Mouse (Mus musculus) embryonic facial prominence, embryonic 12.5 days (tissue): ENCODE results near the gene Klk5. TPM values are rescaled to one million over a fixed set of nuclear protein-coding genes. Genes with fewer than 3 reads are reported as not detected.

Source experiments
- ATAC-seq: fragments of 200-750 bp; cut with Nextera tagmentation; 2 replicates; pipeline ENCODE4 v1.8.0; 2017; ENCODE audit not compliant: insufficient number of reproducible peaks, insufficient read depth, low FRiP score, low TSS enrichment
- H3K27ac ChIP-seq: fragments of 300-500 bp; sonication (generic); 2 replicates; pipeline ENCODE4 v1.5.1; 2016; ENCODE audit warnings: mild to moderate bottlenecking
- H3K27me3 ChIP-seq: fragments of 300-500 bp; sonication (generic); 2 replicates; pipeline ENCODE4 v1.6.1; 2016; ENCODE audit warnings: mild to moderate bottlenecking, moderate library complexity
- H3K36me3 ChIP-seq: fragments of 300-500 bp; sonication (generic); 2 replicates; pipeline ENCODE4 v1.6.1; 2016; ENCODE audit warnings: mild to moderate bottlenecking
- H3K4me1 ChIP-seq: fragments of 300-500 bp; sonication (generic); 2 replicates; pipeline ENCODE4 v1.6.1; 2016
- H3K4me2 ChIP-seq: fragments of 300-500 bp; sonication (generic); replicated peaks from 2 replicates; pipeline ENCODE4 v1.6.1; 2016; ENCODE audit warnings: mild to moderate bottlenecking, moderate library complexity
- H3K4me3 ChIP-seq: fragments of 300-500 bp; sonication (generic); 2 replicates; pipeline ENCODE4 v1.5.1; 2016; ENCODE audit warnings: mild to moderate bottlenecking
- H3K9ac ChIP-seq: fragments of 300-500 bp; sonication (generic); 2 replicates; pipeline ENCODE4 v1.6.1; 2016; ENCODE audit warnings: mild to moderate bottlenecking, moderate library complexity
- H3K9me3 ChIP-seq: fragments of 300-500 bp; sonication (generic); 2 replicates; pipeline ENCODE4 v1.6.1; 2016; ENCODE audit warnings: mild to moderate bottlenecking, moderate library complexity
- WGBS: fragments of 180-500 bp; shearing (Covaris S2); methylation state at CpG from one replicate; pipeline ENCODE4 v1.1.7; 2016; 5-methylcytosine and 5-hydroxymethylcytosine counted together
- polyA plus RNA-seq: library from polyadenylated mRNA; unstranded; fragments of >200 nt; fragmentation: Nextera tagmentation; extraction: Ambion mirVana; gene quantifications from 2 replicates; pipeline ENCODE4 v1.2.1, GENCODE M21; 2016

The Klk5 gene
- polyA plus RNA-seq, 1 experiment from 2014 or later: not detected

DNA sequence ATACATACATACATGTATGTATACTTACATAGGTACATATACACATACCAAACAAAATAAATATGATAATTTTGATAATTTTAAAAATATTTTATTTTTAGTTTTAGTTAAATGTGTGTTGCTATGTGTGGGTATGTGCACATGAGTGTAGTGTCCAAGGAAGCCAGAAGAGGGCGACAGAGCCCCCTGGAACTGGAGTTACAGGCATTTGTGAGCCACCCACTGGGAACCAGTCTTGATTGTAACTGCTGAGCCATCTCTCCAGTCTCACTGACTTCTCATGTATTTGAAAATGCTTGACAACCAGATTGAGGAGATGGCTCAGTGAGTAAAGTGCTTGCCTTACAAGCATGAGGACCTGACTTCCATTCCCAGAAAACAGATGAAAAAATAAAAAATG, 36.5 kb downstream of the Klk5 start:
- Histone ChIP-seq H3K36me3 (no peaks in the 10 kb centered on the region), H3K9ac (no peak overlapping the region), H3K27ac (no peak overlapping the region), H3K4me2 (no peak overlapping the region), H3K9me3 (0 out of 2 replicates have a peak, but pooled peaks cover 2% of the 10 kb centered on the region), H3K4me3 (no peak overlapping the region), H3K4me1 (peaks cover 6% of the 10 kb centered on the region; the same call in 1 of the 2 replicates), H3K27me3 (peaks cover 5% of the 10 kb centered on the region; the same call in 1 of the 2 replicates)
- WGBS: 46% methylated on average over 1 of the region's 1 CpGs
- no peak for ATAC-seq

DNA sequence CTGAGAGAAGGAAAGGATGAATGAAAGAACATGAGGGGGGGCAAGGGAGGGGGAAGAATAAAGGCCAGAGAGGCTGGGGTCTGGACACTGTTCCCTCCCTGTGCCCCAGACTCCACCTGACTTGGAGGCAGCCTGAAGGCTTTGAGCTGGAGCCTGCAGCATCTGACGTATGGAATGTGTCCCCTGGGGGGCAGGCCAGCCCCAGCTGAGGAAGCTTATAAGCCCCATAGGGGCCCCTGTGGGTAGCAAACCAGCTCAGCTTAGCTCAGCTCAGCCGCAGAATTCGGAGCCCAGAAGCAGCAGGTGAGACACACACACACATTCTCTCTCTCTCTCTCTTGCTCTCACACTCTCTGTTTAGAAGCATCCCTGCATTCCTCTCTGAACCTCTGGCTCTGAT, 39.1 kb downstream of the Klk5 start, which contains the start of gene Klk4:
Klk4 (plus strand) TSS at position 249 of the 400 bp plus-strand sequence.
- no peak within 1 kb of the TSS for H3K27ac ChIP-seq
- 4% methylated on average over 3 of the region's 3 CpGs for WGBS
- H3K4me2 ChIP-seq: no peak within 1 kb of the TSS
- no peak for ATAC-seq
- peaks cover 5% of the 10 kb centered on the region; the same call in 1 of the 2 replicates for H3K27me3 ChIP-seq
- H3K36me3 ChIP-seq: no peaks in the 10 kb centered on the region
- H3K9ac ChIP-seq: no peak within 1 kb of the TSS
- peaks cover 6% of the 10 kb centered on the region; the same call in 1 of the 2 replicates for H3K4me1 ChIP-seq
- no peak within 1 kb of the TSS for H3K4me3 ChIP-seq
- 0 out of 2 replicates have a peak, but pooled peaks cover 2% of the 10 kb centered on the region for H3K9me3 ChIP-seq

DNA sequence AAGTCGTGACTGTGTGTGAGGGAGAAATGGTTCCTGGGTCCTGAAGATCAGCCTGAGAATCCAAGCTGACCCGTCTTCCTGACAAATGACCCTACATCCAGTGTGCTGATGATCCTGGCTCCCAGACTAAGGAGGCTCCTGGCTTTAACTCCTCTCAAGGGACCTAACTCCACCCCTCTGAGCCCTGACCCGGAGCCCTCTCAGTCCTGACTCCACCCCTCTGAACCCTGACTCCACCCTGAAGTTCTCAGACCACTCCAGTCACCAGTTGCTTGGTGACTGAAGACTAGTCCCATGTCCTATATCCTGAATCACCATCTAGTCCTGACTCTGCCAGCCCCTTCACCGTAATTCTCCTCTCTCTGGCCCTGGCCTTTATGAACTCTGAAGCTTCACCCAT, 40.6 kb downstream of the Klk5 start:
- Histone ChIP-seq H3K4me1 (peaks cover 6% of the 10 kb centered on the region; the same call in 1 of the 2 replicates), H3K27me3 (peaks cover 5% of the 10 kb centered on the region; the same call in 1 of the 2 replicates), H3K36me3 (no peaks in the 10 kb centered on the region), H3K9ac (no peak overlapping the region), H3K9me3 (0 out of 2 replicates have a peak, but pooled peaks cover 2% of the 10 kb centered on the region), H3K4me3 (no peak overlapping the region), H3K4me2 (no peak overlapping the region), H3K27ac (no peak overlapping the region)
- 24% methylated on average over 4 of the region's 4 CpGs for WGBS
- no peak for ATAC-seq

DNA sequence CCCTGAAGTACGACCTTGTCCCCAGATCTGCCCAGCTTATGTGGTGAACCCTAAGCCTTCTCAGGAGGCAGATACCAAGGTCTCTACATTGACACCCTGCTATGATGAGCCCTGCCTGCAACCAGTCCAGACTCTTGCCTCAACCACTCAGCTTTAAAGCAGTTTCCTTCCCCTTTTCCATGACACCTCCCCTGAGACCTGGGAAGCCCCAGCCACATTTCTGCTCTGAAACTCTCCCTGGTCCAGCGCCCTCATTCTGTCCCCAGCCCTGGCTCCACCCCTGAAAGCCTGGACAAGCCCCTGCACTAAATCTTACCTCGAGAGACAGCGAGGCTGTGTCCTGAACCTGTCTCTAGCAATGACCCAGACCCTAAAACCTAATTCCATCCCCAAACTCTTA, 41.0 kb downstream of the Klk5 start:
- no peak overlapping the region for H3K9ac ChIP-seq
- H3K4me3 ChIP-seq: no peak overlapping the region
- no peak overlapping the region for H3K4me2 ChIP-seq
- peaks cover 5% of the 10 kb centered on the region; the same call in 1 of the 2 replicates for H3K27me3 ChIP-seq
- no peak overlapping the region for H3K27ac ChIP-seq
- no peak for ATAC-seq
- H3K4me1 ChIP-seq: peaks cover 6% of the 10 kb centered on the region; the same call in 1 of the 2 replicates
- WGBS: 19% methylated on average over 4 of the region's 4 CpGs
- H3K36me3 ChIP-seq: no peaks in the 10 kb centered on the region
- H3K9me3 ChIP-seq: 0 out of 2 replicates have a peak, but pooled peaks cover 2% of the 10 kb centered on the region

DNA sequence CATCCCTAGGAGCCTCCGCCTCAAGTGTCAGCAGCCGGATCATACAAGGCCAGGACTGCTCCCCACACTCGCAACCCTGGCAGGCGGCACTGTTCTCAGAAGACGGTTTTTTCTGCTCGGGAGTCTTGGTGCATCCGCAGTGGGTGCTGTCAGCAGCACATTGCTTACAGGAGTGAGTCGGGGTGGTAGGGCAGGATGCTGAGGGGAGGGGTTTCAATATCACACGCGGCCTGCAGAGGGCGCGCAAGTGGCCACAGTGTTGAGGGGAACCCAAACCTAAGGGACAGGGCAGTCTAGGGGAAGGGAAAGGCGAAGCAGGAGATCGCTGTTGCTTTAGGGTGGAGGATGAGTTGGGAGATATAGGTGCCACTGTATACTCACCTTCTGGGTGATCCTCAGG, 41.8 kb downstream of the Klk5 start:
- peaks cover 5% of the 10 kb centered on the region; the same call in 1 of the 2 replicates for H3K27me3 ChIP-seq
- H3K4me2 ChIP-seq: peak overlapping the region; percentile 30
- H3K4me1 ChIP-seq: peaks cover 6% of the 10 kb centered on the region; the same call in 1 of the 2 replicates
- no peak overlapping the region for H3K27ac ChIP-seq
- H3K4me3 ChIP-seq: no peak overlapping the region
- H3K9ac ChIP-seq: no peak overlapping the region
- ATAC-seq: no peak; the same call in 1 of the 2 replicates
- no peaks in the 10 kb centered on the region for H3K9me3 ChIP-seq
- no peaks in the 10 kb centered on the region for H3K36me3 ChIP-seq
- WGBS: 7% methylated on average over 14 of the region's 14 CpGs

DNA sequence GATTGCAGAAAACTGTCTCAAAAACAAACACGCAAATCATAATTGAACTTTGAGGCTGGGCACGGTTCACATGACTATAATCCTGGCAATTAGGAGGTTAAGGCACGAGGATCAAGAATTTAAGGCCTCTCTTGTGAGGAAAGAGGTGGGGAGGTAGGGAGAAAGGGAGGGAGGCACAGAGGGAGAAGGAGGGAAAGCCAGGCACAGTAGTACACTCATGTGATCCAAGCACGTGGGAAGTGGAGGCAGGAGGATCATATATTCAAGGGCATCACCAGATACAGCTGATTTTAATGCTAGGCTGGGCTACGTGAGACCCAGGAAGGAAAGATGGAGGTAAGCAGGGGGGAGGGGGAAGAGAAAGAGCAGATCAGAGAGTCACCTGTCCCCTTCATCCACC, 49.6 kb downstream of the Klk5 start:
- H3K4me1 ChIP-seq: no peaks in the 10 kb centered on the region
- H3K9me3 ChIP-seq: no peaks in the 10 kb centered on the region
- H3K4me3 ChIP-seq: no peak overlapping the region
- no peak for ATAC-seq
- no peaks in the 10 kb centered on the region for H3K27me3 ChIP-seq
- H3K36me3 ChIP-seq: no peaks in the 10 kb centered on the region
- no peak overlapping the region for H3K9ac ChIP-seq
- H3K4me2 ChIP-seq: no peak overlapping the region
- WGBS: 54% methylated on average over 5 of the region's 5 CpGs
- H3K27ac ChIP-seq: no peak overlapping the region

DNA sequence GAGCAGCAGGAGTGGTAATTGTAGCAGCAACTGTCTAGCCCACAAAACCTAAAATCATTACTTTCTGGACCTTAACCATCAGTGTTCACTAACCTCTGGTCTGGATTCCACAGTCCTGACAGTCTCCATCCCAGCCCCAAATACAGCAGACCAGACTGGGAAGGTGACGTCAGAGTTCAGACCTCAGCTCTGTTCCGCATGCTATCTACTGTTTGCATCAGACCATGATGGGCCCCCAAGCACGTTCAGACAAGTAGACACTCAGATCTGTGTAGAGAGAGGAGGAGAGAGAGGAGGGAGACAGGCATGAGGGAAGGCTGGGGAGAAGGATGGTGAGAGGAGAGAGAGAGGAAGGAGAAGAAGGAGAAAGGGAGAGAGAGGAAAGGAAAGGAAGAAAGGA, 50.0 kb downstream of the Klk5 start:
- Histone ChIP-seq H3K36me3 (no peaks in the 10 kb centered on the region), H3K27ac (no peak overlapping the region), H3K4me1 (no peaks in the 10 kb centered on the region), H3K27me3 (no peaks in the 10 kb centered on the region), H3K4me2 (no peak overlapping the region), H3K9ac (no peak overlapping the region), H3K9me3 (no peaks in the 10 kb centered on the region), H3K4me3 (no peak overlapping the region)
- no peak for ATAC-seq
- WGBS: 60% methylated on average over 3 of the region's 3 CpGs

DNA sequence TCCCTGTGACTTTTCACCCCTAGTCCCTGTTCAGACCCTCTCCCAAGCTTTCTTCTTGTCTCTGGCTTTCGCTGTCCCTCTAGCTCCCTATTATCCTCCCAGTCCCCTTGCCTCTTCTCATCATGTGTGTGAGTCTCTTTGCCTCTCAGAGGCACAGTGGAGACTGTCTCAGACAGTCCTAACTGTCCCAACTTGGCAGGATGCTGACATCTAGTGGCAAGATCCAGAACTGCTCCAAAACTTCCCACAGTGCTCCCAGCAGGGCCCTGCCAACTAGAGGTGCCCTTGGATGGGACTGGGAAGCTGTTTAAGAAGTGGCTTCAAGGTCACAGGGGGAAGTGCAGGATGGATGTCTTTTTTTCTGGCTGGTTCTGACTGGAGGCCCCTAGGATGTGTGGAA, 53.1 kb downstream of the Klk5 start:
- no peak overlapping the region for H3K4me2 ChIP-seq
- WGBS: 11% methylated on average over 1 of the region's 1 CpGs
- no peak overlapping the region for H3K9ac ChIP-seq
- peak; percentile 89 for ATAC-seq
- no peaks in the 10 kb centered on the region for H3K9me3 ChIP-seq
- H3K4me3 ChIP-seq: no peak overlapping the region
- no peak overlapping the region for H3K27ac ChIP-seq
- H3K36me3 ChIP-seq: no peaks in the 10 kb centered on the region
- H3K27me3 ChIP-seq: no peaks in the 10 kb centered on the region
- H3K4me1 ChIP-seq: no peaks in the 10 kb centered on the region

Other genes starting within 250 kb of the Klk5 start
- 0.31 and 0.56 TPM in 2 replicates for gene Zfp819, start 234.8 kb upstream of the Klk5 start, polyA plus RNA-seq
- gene Ceacam18, start 207.3 kb upstream of the Klk5 start, polyA plus RNA-seq: not detected in 2 replicates
- gene Siglece, start 181.8 kb upstream of the Klk5 start, polyA plus RNA-seq: 0.31 and 0.39 TPM in 2 replicates
- gene Ctu1, start 170.0 kb upstream of the Klk5 start, polyA plus RNA-seq: 16.6 and 18.1 TPM in 2 replicates
- gene Klk14, start 151.6 kb upstream of the Klk5 start, polyA plus RNA-seq: not detected in 2 replicates
- gene Klk13, start 129.4 kb upstream of the Klk5 start, polyA plus RNA-seq: 0.36 and 0.73 TPM in 2 replicates
- not detected in 2 replicates for gene Klk12, start 73.1 kb upstream of the Klk5 start, polyA plus RNA-seq
- gene Klk11, start 67.4 kb upstream of the Klk5 start, polyA plus RNA-seq: 0.13 and 0.27 TPM in 2 replicates
- gene Klk10, start 60.9 kb upstream of the Klk5 start, polyA plus RNA-seq: 0.46 and 0.87 TPM in 2 replicates
- 0.14 TPM in 1 of 2 replicates, not detected in the other for gene Klk9, start 50.1 kb upstream of the Klk5 start, polyA plus RNA-seq
- gene Klk8, start 44.4 kb upstream of the Klk5 start, polyA plus RNA-seq: 14.5 and 17.2 TPM in 2 replicates
- not detected in 2 replicates for gene Klk7, start 30.7 kb upstream of the Klk5 start, polyA plus RNA-seq
- 0.20 and 0.24 TPM in 2 replicates for gene Klk6, start 17.5 kb upstream of the Klk5 start, polyA plus RNA-seq
- 0.38 TPM in 1 of 2 replicates, not detected in the other for gene Klk4, start 39.2 kb downstream of the Klk5 start, polyA plus RNA-seq
- gene Klk15, start 91.8 kb downstream of the Klk5 start, polyA plus RNA-seq: not detected in 2 replicates
- not detected in 2 replicates for gene Klk1b8, start 108.7 kb downstream of the Klk5 start, polyA plus RNA-seq
- gene Klk1b1, start 124.8 kb downstream of the Klk5 start, polyA plus RNA-seq: not detected in 2 replicates
- gene Klk1b9, start 134.1 kb downstream of the Klk5 start, polyA plus RNA-seq: not detected in 2 replicates
- not detected in 2 replicates for gene Klk1b11, start 153.9 kb downstream of the Klk5 start, polyA plus RNA-seq
- gene Klk1b26, start 170.2 kb downstream of the Klk5 start, polyA plus RNA-seq: not detected in 2 replicates
- not detected in 2 replicates for gene Klk1b27, start 210.3 kb downstream of the Klk5 start, polyA plus RNA-seq